Mouse (Mus musculus) megakaryocyte, embryonic 14.5 days (primary cell): ENCODE measurements around the gene Gm11168.
"Not testable (repeated sequence)": the region's sequence is repeated elsewhere in the genome, so short reads cannot be mapped to it uniquely, and the experiment has no call there.

Experiments used
- FLI1 ChIP-seq: IDR thresholded peaks from 2 replicates; pipeline ENCODE4 v1.6.1; 2012; ENCODE audit warnings: low read length, inconsistent platforms, mixed read lengths
- GATA1 ChIP-seq: IDR thresholded peaks from 3 replicates; pipeline ENCODE4 v1.6.1; 2012; ENCODE audit warnings: mixed read lengths, low read length, inconsistent platforms, borderline replicate concordance

GRCm38 (mm10) chr9:3024912-3025467, 21.8 kb downstream of the Gm11168 start, which contains the start of gene Gm10717:
- TF ChIP-seq GATA1, FLI1: not testable (repeated sequence)
